Mouse (Mus musculus) hematopoietic multipotent progenitor cell, adult 10-12 weeks (in vitro differentiated cells): ENCODE results near the gene Map3k19. TPM values are rescaled to one million over a fixed set of nuclear protein-coding genes. Genes with fewer than 3 reads are reported as not detected.

Source experiments
- polyA plus RNA-seq: library from polyadenylated mRNA; stranded (reverse); fragments of >175 nt; gene quantifications from 2 replicates; pipeline ENCODE4 v1.2.3, GENCODE M21; 2012; ENCODE audit warnings: low replicate concordance

The Map3k19 gene
- 0.10 and 0.18 TPM in 2 replicates for polyA plus RNA-seq

GRCm38 (mm10) chr1:127854486-127855222, at the start of gene Map3k19:
Gene Map3k19 (minus strand): TSS chr1:127855031.

DNA sequence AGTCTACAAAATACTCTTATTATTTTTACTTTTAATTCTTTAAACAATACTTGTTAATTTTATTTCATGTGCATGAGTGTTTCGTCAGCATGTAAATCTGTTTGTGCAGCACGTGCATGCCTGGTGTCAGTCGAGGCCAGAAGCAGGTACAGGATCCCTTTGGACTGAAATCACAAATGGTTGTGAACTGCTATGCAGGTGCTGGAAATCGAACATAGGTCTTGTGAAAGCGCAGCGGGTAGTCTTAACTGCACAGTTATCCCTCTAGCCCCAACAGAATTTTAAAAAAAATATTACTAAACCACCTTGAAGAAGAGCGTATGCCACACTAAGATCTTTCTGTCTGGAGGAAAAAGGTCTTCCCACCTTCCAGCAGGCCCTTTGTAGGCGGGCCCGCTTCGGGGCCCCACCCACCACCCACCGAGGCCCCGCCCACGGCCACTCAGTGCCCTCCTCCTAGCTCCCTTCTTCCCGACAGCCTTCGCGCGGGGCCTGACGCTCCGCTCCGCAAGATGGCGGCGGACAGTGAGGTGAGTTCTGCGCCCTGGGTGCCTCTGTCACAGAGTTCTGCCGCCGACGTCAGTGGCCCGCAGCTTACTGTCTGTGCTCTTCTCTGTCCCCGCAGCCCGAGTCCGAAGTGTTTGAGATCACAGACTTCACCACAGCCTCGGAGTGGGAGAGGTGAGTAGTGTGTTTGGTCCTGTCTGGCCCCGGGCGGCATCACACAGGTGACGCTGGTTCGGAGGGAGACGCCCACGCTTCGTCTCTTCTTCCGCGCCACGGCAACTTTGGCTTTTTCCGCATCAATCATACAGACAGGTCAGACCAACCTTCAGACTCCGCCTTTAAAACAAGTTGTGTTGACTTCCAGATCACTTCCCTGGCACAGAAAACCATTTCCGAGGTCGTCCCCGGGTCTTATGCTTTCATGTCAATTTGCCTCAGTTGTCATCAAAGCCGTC, 13.8 kb upstream of the Map3k19 start, which contains the start of gene Rab3gap1:
Rab3gap1 (plus strand) TSS at position 474 of the 962 bp plus-strand sequence.

GRCm38 (mm10) chr1:127773803-127774500, 80.9 kb downstream of the Map3k19 start, which contains the start of gene Ccnt2:
Gene Ccnt2 (plus strand): TSS chr1:127774164.

Other genes with a start within 250 kb of the Map3k19 start
- gene Tmem163, start 175.5 kb downstream of the Map3k19 start, polyA plus RNA-seq, result 9.3 and 17.1 TPM in 2 replicates
- gene Acmsd, start 125.6 kb downstream of the Map3k19 start, polyA plus RNA-seq, result 0.58 TPM in 1 of 2 replicates, not detected in the other
- 16.6 and 17.9 TPM in 2 replicates for gene Ccnt2, start 80.9 kb downstream of the Map3k19 start, polyA plus RNA-seq
- 42.2 and 59.3 TPM in 2 replicates for gene Rab3gap1, start 13.7 kb upstream of the Map3k19 start, polyA plus RNA-seq
- 0.42 and 0.77 TPM in 2 replicates for gene Zranb3, start 248.0 kb upstream of the Map3k19 start, polyA plus RNA-seq
- 62.3 and 71.9 TPM in 2 replicates for gene R3hdm1, start 248.3 kb upstream of the Map3k19 start, polyA plus RNA-seq